Mouse (Mus musculus) cortical plate, adult 2 months (tissue): ENCODE measurements around the gene Traf3ip3.

Experiments used
- CTCF ChIP-seq: fragments of 200-500 bp; IDR thresholded peaks from 2 replicates; pipeline ENCODE4 v1.5.1; 2011; ENCODE audit warnings: mild to moderate bottlenecking, control low read depth, low read length; ENCODE audit not compliant: insufficient read depth; ENCODE audit errors: extremely low read depth
- POLR2A ChIP-seq: fragments of 200-500 bp; IDR thresholded peaks from 2 replicates; pipeline ENCODE4 v1.6.1; 2011; ENCODE audit warnings: mild to moderate bottlenecking, low read length, control low read depth; ENCODE audit not compliant: insufficient read depth; ENCODE audit errors: extremely low read depth

DNA sequence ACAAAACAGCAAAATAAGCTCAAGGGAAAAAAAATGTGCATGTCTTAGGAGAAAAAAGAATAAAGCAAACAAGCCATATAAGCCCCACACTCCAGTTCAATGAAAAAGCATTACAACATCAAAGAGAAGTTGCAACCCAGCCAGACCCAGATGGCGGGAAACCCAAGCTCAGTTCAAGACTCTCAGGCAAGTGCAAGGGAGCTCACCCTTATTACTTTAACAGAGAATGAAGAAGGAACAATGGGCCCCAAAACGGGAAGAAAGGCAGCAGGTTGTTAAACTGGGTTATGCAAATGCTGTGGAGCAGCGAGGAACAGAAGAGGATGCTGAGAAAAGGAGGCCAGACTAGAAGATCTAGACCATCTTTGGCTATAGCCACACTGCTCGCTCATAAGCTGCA, 41.4 kb upstream of the Traf3ip3 start:
- TF ChIP-seq CTCF (no peak), POLR2A (no peak)
